Mouse (Mus musculus) MEL (cell line): ENCODE measurements around the gene Tagap1. TPM values are rescaled to one million over a fixed set of nuclear protein-coding genes. Genes with fewer than 3 reads are reported as not detected.
"Not testable (repeated sequence)": the region's sequence is repeated elsewhere in the genome, so short reads cannot be mapped to it uniquely, and the experiment has no call there.

Experiments used
- DNase-seq: peaks from one replicate; pipeline ENCODE4 v3.0.0; 2011; ENCODE audit warnings: low read depth, low spot score
- H3K27ac ChIP-seq: 2 replicates; pipeline ENCODE4 v1.5.1; 2012; ENCODE audit warnings: low read depth, mild to moderate bottlenecking, control low read depth, low read length, moderate library complexity; ENCODE audit not compliant: control insufficient read depth
- H3K27me3 ChIP-seq, 2 experiments: fragments of 150-350 bp in 1 of 2; sonication (generic) in 1 of 2; 2 replicates each; pipeline ENCODE4 v1.6.1; 2012; ENCODE audit warnings: low read length in 2 of 2, mild to moderate bottlenecking in 2 of 2, improper control_type of control experiment in 1 of 2, moderate library complexity in 1 of 2; ENCODE audit not compliant: insufficient read depth in 2 of 2, control insufficient read depth in 1 of 2
- H3K36me3 ChIP-seq, 2 experiments: 2 replicates each; pipeline ENCODE4 v1.6.1; 2012 to 2014; ENCODE audit warnings: low read length in 2 of 2, improper control_type of control experiment in 1 of 2, inconsistent platforms in 1 of 2, mild to moderate bottlenecking in 1 of 2; ENCODE audit not compliant: insufficient read depth in 2 of 2, control insufficient read depth in 1 of 2
- H3K4me1 ChIP-seq, 2 experiments: fragments of 150-350 bp in 1 of 2; sonication (generic) in 1 of 2; 2 replicates each; pipeline ENCODE4 v1.6.1; 2012; ENCODE audit warnings: low read length in 2 of 2, improper control_type of control experiment in 1 of 2, mild to moderate bottlenecking in 1 of 2; ENCODE audit not compliant: insufficient read depth in 2 of 2, control insufficient read depth in 1 of 2
- H3K4me3 ChIP-seq, 2 experiments: fragments of 150-350 bp in 1 of 2; sonication (generic) in 1 of 2; 2 replicates each; pipeline ENCODE4 v1.5.1; 2012; ENCODE audit warnings: low read depth in 2 of 2, low read length in 2 of 2, mild to moderate bottlenecking in 2 of 2, moderate library complexity in 2 of 2, control low read depth in 1 of 2, improper control_type of control experiment in 1 of 2; ENCODE audit not compliant: control insufficient read depth in 1 of 2, insufficient read depth in 1 of 2
- H3K79me2 ChIP-seq: 2 replicates; pipeline ENCODE4 v1.6.1; 2012; ENCODE audit warnings: mild to moderate bottlenecking, low read length, moderate library complexity; ENCODE audit not compliant: control insufficient read depth, poor library complexity, insufficient read depth
- H3K9ac ChIP-seq: 2 replicates; pipeline ENCODE4 v1.6.1; 2012; ENCODE audit warnings: low read depth, mild to moderate bottlenecking, control low read depth, low read length, moderate library complexity; ENCODE audit not compliant: control insufficient read depth, poor library complexity, severe bottlenecking
- H3K9me3 ChIP-seq: fragments of 150-350 bp; sonication (generic); replicated peaks from 2 replicates; pipeline ENCODE4 v1.6.1; 2012; ENCODE audit warnings: mild to moderate bottlenecking, low read length, improper control_type of control experiment, moderate library complexity; ENCODE audit not compliant: insufficient read depth
- EP300 ChIP-seq, 2 experiments: IDR thresholded peaks; 2 replicates each; pipeline ENCODE4 v1.6.1; 2011; ENCODE audit warnings: improper control_type of control experiment in 2 of 2, low read length in 2 of 2, low read depth in 1 of 2, mild to moderate bottlenecking in 1 of 2
- ETS1 ChIP-seq: IDR thresholded peaks from 2 replicates; pipeline ENCODE4 v1.6.1; 2012; ENCODE audit warnings: low read depth, mild to moderate bottlenecking, inconsistent platforms, low read length, improper control_type of control experiment, moderate library complexity
- GATA1 ChIP-seq: IDR thresholded peaks from 2 replicates; pipeline ENCODE4 v1.6.1; 2011; ENCODE audit warnings: low read depth, low read length, improper control_type of control experiment
- polyA plus RNA-seq, 2 experiments: library from polyadenylated mRNA; stranded (reverse) in 1 of 2; unstranded in 1 of 2; fragments of >175 nt in 1 of 2; fragments of >200 nt in 1 of 2; gene quantifications; 2 replicates each; pipeline versions ENCODE4 v1.2.1 to v1.2.4; 2012; ENCODE audit warnings: low replicate concordance in 2 of 2, low read depth in 1 of 2; ENCODE audit not compliant: insufficient read length in 2 of 2, insufficient read depth in 1 of 2, missing spikeins in 1 of 2
- total RNA-seq: library from RNA; depleted of rRNA; stranded (reverse); fragments of 300-350 nt; gene quantifications from 2 replicates; pipeline ENCODE4 v1.2.3, GENCODE M21; 2012; rRNA removed

Gene Tagap1
- total and polyA plus RNA-seq, 3 experiments, result 17.6 to 25.2 TPM; not detected in 1

DNA sequence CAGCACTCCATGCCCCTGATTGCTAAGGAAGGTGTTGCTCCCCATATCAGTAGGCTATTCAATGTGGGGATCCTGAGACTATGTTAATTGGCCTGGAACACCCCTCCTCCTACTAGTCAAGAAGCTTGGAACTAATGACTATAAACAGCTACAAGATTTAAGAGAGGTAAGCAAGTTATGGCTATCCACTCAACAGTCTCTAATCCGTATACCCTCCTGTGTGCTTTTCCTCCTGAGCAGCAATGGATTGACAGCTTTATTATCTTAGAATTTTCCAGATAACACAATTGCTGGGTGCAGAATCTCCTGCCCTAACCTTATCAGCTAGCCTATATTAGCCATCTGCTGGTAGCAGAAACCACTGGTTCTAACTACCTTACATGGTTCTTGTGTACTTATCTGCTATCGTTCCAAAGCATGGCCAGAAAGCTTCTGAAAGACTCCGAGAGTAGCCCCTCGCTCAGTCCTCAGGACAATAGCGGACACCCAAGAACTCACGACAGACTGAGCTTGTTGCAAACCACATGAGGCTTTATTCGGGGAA is 40.5 kb downstream of the Tagap1 start:
- not testable (repeated sequence) for H3K9me3 ChIP-seq, H3K4me3 ChIP-seq, H3K9ac ChIP-seq, H3K36me3 ChIP-seq, H3K4me1 ChIP-seq
- DNase-seq, result peak; percentile 26
- TF ChIP-seq GATA1 (peak; percentile 47; the same call in 1 of the 2 replicates), EP300 (IDR thresholded peaks at IDR 0.05; ENCODE audit: low read depth in 1 of 2, low read length in 2 of 2) (peak; percentile 36 to 56; a peak in 1 of 4 replicates), ETS1 (0 out of 2 replicates have a peak, but pooled peaks have one; percentile 27)
- TF ChIP-seq, all 39 proteins: peak for 3; not testable (repeated sequence) for 36
- not testable (repeated sequence) for H3K27me3 ChIP-seq, H3K79me2 ChIP-seq, H3K27ac ChIP-seq

DNA sequence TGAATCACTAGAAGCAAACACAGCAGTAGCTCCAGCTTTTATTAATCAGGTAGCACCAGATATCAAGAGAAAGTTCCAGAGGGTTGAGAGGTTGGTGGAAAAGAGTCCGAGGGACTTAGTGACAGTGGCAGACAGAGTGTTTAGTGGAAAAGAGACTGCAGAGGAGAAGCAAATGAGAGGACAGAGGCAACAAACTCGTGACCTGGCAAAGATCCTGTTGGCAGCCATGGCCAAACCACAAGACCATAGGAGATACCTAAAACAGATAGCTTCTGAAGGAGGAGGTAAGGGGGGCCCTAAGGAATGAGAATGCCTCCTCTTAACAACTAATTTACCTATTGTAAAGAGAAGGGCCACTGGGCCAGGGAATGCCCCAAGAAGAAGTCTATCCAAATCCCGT is 41.6 kb downstream of the Tagap1 start:
- H3K36me3 ChIP-seq, H3K4me1 ChIP-seq, H3K79me2 ChIP-seq, H3K27me3 ChIP-seq, H3K4me3 ChIP-seq, H3K9ac ChIP-seq, H3K9me3 ChIP-seq: not testable (repeated sequence)
- H3K27ac ChIP-seq, result peak overlapping the region; percentile 32; the same call in 1 of the 2 replicates
- DNase-seq, result peak; percentile 7

DNA sequence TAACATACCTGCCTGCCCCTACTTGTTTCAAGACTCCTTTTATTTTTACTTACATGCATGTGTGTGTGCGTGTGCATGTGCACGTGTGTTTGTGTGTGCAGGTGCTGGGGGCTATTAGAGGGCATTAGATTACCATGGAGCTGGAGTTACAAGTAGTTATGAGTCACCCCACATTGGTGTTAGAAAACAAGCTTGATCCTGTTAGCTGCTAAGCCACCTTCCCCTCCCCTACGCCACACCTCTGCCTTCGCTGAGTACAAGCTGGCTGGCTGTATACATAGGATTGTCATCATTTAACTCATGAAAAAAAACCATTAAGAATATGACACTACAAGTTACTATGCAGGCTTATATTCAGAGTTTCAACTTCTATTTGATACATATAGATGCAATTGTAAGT is 45.7 kb downstream of the Tagap1 start:
- H3K79me2 ChIP-seq, H3K36me3 ChIP-seq, H3K9ac ChIP-seq, H3K9me3 ChIP-seq, H3K27ac ChIP-seq, H3K27me3 ChIP-seq, H3K4me3 ChIP-seq, DNase-seq, H3K4me1 ChIP-seq: not testable (repeated sequence)

DNA sequence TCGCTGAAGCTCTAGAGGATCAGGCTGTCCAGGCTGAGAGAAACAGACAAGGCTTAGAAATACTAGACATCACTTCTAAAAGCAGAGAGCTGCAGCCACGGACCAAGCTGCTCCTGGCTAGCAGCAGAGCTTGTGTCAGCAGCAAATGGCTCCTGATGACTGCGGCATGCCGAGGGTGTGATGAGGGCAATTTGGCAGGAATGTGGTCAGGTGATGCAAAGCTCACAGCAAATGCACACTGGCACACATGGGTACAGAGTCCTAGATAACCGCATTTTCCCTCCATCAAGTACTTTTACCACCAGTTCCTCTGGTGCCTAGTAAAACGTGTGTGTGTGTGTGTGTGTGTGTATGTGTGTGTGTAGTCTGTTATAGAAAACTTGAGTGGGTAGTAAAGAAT is 46.9 kb downstream of the Tagap1 start:
- not testable (repeated sequence) for H3K9ac ChIP-seq, DNase-seq, H3K27ac ChIP-seq, H3K79me2 ChIP-seq, H3K27me3 ChIP-seq, H3K4me1 ChIP-seq, H3K9me3 ChIP-seq, H3K36me3 ChIP-seq, H3K4me3 ChIP-seq

Other genes with a start within 250 kb of the Tagap1 start
- gene Ezr, start 178.4 kb downstream of the Tagap1 start, total RNA-seq, result 43.0 and 48.7 TPM in 2 replicates
- gene Ezr, start 178.4 kb downstream of the Tagap1 start, polyA plus RNA-seq, result 10 to 100 TPM in 1 of 2 experiments, not detected in 1; 88.7 TPM
- 6.6 and 6.8 TPM in 2 replicates for gene Rsph3b, start 12.5 kb downstream of the Tagap1 start, total RNA-seq
- 10 to 100 TPM in 1 of 2 experiments, not detected in 1; 14.7 TPM for gene Rsph3b, start 12.5 kb downstream of the Tagap1 start, polyA plus RNA-seq
- 40.6 and 45.1 TPM in 2 replicates for gene Rnaset2b, start 9.5 kb upstream of the Tagap1 start, total RNA-seq
- 100 to 1,000 TPM; 205 to 626 TPM for gene Rnaset2b, start 9.5 kb upstream of the Tagap1 start, polyA plus RNA-seq
- not detected in 2 replicates for gene Gm49721, start 17.7 kb upstream of the Tagap1 start, total RNA-seq
- gene Gm49721, start 17.7 kb upstream of the Tagap1 start, polyA plus RNA-seq, result not detected
- gene Gm1604a, start 64.4 kb upstream of the Tagap1 start, total RNA-seq, result not detected in 2 replicates
- not detected for gene Gm1604a, start 64.4 kb upstream of the Tagap1 start, polyA plus RNA-seq
- gene Rps6ka2, start 209.0 kb upstream of the Tagap1 start, total RNA-seq, result 5.2 and 6.0 TPM in 2 replicates
- 10 to 100 TPM in 1 of 2 experiments, not detected in 1; 11.2 TPM for gene Rps6ka2, start 209.0 kb upstream of the Tagap1 start, polyA plus RNA-seq